Mouse (Mus musculus) 416B (cell line): Measurements from ENCODE around the gene Ern1.
A peak's percentile ranks its signal among the peaks of the same experiment; 100 is the strongest.
"Not testable (repeated sequence)": the region's sequence is repeated elsewhere in the genome, so short reads cannot be mapped to it uniquely, and the experiment has no call there.

Experiments
- DNase-seq: peaks from one replicate; pipeline ENCODE4 v3.0.0; 2011; ENCODE audit warnings: low read depth

Ern1 gene

GRCm38 (mm10) chr11:106480530-106480885, 7.1 kb downstream of the Ern1 start:
- peak; percentile 92 for DNase-seq

- peak; percentile 81 for DNase-seq
Measured at GRCm38 (mm10) chr11:106479619-106480529, 7.8 kb downstream of the Ern1 start.

GRCm38 (mm10) chr11:106478745-106479144, 8.9 kb downstream of the Ern1 start:
- no peak for DNase-seq

GRCm38 (mm10) chr11:106477505-106478160, 10.0 kb downstream of the Ern1 start:
- no peak for DNase-seq

- DNase-seq = peak; percentile 91
Measured at GRCm38 (mm10) chr11:106475309-106475708, 12.3 kb downstream of the Ern1 start.

- peak; percentile 94 for DNase-seq
Measured at GRCm38 (mm10) chr11:106471629-106472028, 16.0 kb downstream of the Ern1 start.

GRCm38 (mm10) chr11:106468509-106468908, 19.1 kb downstream of the Ern1 start:
- DNase-seq = peak; percentile 77

GRCm38 (mm10) chr11:106465932-106466331, 21.7 kb downstream of the Ern1 start:
- no peak for DNase-seq

GRCm38 (mm10) chr11:106465545-106465903, 22.1 kb downstream of the Ern1 start:
- DNase-seq = no peak

GRCm38 (mm10) chr11:106464681-106465544, 22.7 kb downstream of the Ern1 start:
- no peak for DNase-seq

GRCm38 (mm10) chr11:106463845-106464244, 23.8 kb downstream of the Ern1 start:
- no peak for DNase-seq

- DNase-seq = no peak
Measured at GRCm38 (mm10) chr11:106462309-106462708, 25.3 kb downstream of the Ern1 start.

GRCm38 (mm10) chr11:106461145-106461932, 26.3 kb downstream of the Ern1 start:
- no peak for DNase-seq

- no peak for DNase-seq
Measured at GRCm38 (mm10) chr11:106460671-106461070, 27.0 kb downstream of the Ern1 start.

- no peak for DNase-seq
Measured at GRCm38 (mm10) chr11:106458540-106458939, 29.1 kb downstream of the Ern1 start.

- peak; percentile 44 for DNase-seq
Measured at GRCm38 (mm10) chr11:106443646-106444045, 44.0 kb downstream of the Ern1 start.

- not testable (repeated sequence) for DNase-seq
Measured at GRCm38 (mm10) chr11:106442564-106442963, 45.1 kb downstream of the Ern1 start.

- DNase-seq = no peak
Measured at GRCm38 (mm10) chr11:106440318-106440717, 47.3 kb downstream of the Ern1 start.

GRCm38 (mm10) chr11:106439355-106439754, 48.3 kb downstream of the Ern1 start:
- peak; percentile 34 for DNase-seq

- DNase-seq = peak; percentile 81
Measured at GRCm38 (mm10) chr11:106438524-106439177, 49.0 kb downstream of the Ern1 start.

- peak; percentile 67 for DNase-seq
Measured at GRCm38 (mm10) chr11:106437543-106437942, 50.1 kb downstream of the Ern1 start.
